Mouse (Mus musculus): Measurements from ENCODE around the gene Gabarap.

DNA sequence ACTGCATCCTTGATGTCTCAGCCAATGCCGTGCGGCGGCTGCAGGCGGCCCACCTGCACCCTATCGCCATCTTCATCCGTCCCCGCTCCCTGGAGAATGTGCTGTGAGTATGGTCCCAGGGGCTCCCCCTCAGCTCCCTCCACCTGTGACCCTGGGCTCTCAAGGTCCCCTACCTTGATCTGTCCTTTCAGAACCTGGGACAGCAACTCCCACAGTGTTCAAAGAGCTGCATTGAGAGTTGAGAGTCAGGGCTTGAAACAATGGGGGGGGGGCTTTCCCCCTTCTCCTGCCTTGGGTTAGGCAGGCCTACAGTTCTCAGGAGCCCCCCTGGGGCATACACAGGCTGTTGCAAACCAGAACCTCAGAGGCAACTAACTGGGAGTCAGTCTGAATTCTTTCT lies 52.7 kb downstream of the Gabarap start:
- TF ChIP-seq HCFC1 (IDR thresholded peaks at IDR 0.05; ENCODE audit: low read depth, low read length) (no peak), EP300 (IDR thresholded peaks at IDR 0.05; ENCODE audit: low read length) (no peak), USF2 (conservative IDR thresholded peaks at IDR 0.05; ENCODE audit: low read depth, low read length) (no peak), UBTF (IDR thresholded peaks at IDR 0.05; ENCODE audit: low read depth, low read length) (no peak), POLR2A (IDR thresholded peaks at IDR 0.05; ENCODE audit: low read depth, low read length) (no peak), RAD21 (IDR thresholded peaks at IDR 0.05; ENCODE audit: low read depth, low read length) (no peak), NELFE (IDR thresholded peaks at IDR 0.05; ENCODE audit: low read depth, low read length) (no peak), MAX (IDR thresholded peaks at IDR 0.05; ENCODE audit: low read length) (no peak), ZKSCAN1 (IDR thresholded peaks at IDR 0.05; ENCODE audit: borderline replicate concordance, low read depth, low read length) (no peak)
